Mouse (Mus musculus) retina, postnatal 7 days (tissue): ENCODE results near the gene Aldh1b1.

Experiments used
- DNase-seq: peaks from one replicate; pipeline ENCODE4 v3.0.0-alpha.2; 2012; ENCODE audit warnings: low read depth, low spot score

The Aldh1b1 gene

DNA sequence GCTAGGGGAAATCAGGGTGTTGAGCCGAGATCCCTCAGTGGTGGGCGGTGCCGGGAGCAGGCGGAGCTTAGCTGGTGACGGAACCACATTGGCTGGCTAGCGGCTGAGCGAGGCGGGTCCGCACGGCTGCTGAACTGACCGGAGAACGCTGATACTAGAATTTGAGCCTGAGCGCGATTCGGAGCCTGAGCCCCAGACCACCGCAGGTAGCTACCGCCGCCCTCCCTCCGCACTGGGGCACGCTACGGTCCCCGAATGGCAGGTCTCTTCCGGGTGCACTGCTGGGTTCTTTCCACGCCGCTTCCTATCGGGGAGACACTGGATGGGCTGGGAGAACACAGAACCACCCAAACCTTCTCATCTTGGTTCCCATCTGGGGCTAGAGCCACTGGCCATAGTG lies at the start of gene Aldh1b1:
Gene Aldh1b1 (plus strand): TSS at position 59 of the 400 bp plus-strand sequence.
- no peak for DNase-seq

DNA sequence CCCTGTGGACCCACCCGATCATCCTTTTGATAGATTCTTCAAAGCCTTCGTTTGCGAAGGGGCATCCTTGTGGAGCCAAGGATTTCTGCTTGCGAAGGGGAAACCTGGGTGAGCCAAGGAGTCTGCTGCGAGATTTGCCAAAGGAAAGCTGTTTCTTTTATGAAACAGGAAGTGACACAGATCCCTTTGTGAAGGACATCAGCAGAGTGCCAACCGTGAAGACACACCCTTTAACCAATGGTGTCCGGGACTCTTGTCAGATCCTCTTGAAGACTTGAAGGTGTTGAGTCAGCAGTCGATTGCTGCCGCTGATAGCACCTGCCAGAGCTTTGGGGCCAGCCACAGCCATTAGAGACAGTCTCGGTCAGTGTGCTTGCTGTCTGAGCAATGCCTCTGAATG lies 49.4 kb upstream of the Aldh1b1 start:
- DNase-seq: no peak

DNA sequence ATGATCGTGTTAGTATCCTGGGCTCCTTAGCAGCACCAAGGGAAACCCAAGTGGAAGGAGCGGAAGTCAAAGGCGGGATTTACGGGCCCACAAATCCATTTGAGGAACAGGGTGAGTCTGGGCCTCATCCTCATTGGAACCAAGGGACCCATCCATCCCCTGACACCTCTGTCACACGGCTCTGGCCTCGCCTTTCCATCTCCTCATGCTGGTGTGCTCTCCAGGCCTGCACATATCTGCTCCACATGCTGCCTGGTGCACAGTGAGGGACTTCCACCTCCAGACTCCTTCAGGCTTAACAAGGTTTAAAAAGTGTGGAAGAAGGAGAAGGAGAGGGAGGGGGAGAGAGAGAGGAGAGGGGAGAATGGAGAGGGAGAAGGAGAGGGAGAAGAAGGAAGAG lies 48.3 kb upstream of the Aldh1b1 start:
- DNase-seq: no peak

DNA sequence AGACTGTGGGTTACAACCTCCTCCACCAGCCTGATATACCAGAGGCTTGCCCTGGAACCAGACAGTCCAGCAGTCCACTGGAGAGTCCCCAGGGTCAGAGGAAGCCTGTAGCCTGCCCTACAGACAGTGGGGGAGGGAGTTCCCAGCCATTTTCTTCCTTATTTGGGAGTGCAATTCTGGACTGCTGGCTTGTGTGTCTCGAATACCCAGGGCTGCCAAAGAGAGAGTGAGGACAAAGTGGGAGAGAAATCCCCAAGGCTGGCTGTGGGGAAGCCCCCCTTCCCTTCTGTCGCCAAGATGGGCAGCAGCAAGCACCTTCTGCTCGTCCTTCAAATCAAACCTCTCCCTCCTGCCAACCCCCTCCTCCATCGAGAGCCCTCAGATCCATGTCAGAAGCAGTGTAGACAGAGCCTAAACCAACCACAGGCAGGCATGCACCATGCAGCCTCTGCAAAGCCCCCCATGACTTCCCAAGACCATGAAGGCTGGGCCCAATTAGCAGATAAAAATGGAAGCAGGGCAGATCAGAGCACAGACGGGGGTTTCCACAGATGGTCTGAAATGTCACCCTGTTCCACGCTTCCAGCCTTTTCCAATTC lies 45.5 kb upstream of the Aldh1b1 start:
- no peak for DNase-seq

DNA sequence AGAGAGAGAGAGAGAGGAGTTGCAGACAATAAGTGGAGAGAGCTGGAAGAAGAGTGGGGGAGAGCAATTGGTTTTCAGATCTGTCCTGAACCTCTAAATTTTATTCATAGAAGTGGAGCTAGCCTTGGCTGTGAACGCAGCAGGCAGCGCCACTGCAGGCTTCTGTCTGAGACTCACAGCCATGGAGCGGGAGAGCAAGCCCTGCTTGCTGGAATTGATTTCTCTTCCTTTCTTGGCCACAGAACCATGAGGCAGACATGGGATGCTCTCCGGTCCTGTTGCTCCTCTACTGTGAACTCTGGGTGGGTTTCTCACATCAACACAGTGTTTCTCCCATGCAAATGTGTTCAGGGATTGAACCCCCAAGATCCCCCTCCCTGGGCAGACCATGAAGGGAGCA lies 44.7 kb upstream of the Aldh1b1 start:
- DNase-seq: no peak

DNA sequence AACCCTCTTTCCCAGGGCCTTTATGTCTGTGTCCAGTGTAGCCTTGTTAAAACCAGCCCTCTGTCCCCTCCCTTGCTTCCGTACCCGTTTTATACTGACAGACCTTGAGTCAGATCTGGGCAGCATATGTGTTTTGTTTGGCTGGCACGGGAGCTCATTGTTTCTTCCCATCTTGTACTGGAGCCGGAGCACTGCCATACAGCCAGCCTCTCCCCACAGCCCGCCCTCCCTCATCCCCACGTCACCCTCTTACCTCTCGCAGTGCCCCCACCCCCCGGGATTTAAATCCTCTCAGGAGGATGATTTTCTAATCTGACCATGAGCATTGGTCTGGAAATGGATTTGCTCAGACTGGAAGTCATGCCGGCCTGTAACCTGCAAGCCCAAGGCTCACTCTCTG lies 43.7 kb upstream of the Aldh1b1 start:
- DNase-seq: peak; percentile 78

DNA sequence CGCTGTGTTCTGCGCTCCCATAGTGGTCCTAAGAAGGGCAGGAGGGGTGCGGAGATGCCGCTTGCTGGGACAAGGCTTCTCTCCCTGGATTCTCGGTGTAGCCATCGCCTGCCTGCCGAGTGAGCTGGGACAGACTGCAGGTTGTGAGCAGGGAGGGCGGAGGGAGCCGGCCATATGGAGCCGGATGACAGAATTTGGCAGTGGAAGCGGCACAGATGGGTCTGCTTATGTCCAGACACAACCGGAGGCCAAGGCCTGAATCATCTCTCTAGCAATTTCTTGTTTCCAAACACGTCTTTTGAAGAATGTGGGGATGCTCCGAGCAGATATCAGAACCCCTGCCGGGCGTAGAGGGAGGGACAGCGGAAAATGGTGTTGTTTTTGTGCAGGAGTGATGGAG lies 42.9 kb upstream of the Aldh1b1 start:
- DNase-seq: no peak

DNA sequence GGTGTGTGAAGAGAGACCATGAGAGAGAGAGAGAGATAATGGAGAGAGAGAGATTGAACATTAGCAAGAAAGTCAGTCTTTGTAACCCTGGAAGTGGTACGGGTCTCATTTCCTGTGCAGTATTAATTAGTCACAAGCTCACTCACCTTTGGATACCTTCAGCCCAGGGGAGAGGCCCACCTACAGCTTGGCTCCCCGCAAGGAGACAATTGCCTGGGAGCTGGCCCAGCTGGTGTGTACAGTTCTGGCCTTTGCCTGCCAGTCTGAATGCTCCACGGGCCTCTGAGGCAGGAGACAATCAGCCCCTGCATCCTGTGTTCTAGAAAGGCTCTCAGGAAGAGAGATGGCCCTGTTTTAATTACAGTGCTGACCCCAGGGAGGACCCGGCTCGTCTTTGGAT lies 40.9 kb upstream of the Aldh1b1 start:
- no peak for DNase-seq

DNA sequence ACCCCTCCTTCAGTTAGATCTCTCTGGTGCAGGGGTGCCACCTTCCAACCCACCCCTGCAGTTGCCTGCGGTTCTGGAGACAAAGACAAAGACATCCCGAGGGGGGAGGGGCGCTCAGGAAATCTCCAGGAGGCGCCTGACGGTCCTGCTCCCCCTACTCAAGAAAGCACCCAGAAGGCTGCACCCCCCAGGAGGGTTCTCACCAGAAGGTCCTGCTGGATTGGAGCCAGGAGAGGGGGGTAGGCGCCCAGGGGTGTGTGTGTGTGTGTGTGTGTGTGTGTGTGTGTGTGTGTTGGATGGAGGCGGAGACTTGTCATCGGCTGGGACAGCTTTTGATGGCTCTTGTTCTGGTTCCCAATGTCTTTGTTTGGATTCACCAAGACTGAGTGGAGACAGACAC lies 39.4 kb upstream of the Aldh1b1 start:
- no peak for DNase-seq

DNA sequence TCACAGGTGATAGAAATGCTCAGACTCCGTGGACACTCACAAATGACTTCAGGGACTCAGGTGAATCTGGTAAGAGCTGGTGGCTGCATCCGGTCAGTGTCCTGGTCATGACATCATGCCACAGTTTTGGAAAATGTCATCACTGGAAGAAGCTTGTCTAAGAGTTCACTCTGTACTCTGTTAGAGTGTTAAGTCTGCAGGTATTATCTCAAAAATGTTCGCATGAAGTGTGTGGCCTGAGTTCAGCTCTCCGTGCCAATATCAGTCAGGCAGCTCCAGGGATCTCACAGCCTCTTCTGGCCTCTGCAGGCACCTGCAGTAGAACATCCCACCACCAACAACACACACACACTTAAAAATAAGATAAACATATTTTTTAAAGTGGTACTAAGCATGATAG lies 36.2 kb upstream of the Aldh1b1 start:
- no peak for DNase-seq

DNA sequence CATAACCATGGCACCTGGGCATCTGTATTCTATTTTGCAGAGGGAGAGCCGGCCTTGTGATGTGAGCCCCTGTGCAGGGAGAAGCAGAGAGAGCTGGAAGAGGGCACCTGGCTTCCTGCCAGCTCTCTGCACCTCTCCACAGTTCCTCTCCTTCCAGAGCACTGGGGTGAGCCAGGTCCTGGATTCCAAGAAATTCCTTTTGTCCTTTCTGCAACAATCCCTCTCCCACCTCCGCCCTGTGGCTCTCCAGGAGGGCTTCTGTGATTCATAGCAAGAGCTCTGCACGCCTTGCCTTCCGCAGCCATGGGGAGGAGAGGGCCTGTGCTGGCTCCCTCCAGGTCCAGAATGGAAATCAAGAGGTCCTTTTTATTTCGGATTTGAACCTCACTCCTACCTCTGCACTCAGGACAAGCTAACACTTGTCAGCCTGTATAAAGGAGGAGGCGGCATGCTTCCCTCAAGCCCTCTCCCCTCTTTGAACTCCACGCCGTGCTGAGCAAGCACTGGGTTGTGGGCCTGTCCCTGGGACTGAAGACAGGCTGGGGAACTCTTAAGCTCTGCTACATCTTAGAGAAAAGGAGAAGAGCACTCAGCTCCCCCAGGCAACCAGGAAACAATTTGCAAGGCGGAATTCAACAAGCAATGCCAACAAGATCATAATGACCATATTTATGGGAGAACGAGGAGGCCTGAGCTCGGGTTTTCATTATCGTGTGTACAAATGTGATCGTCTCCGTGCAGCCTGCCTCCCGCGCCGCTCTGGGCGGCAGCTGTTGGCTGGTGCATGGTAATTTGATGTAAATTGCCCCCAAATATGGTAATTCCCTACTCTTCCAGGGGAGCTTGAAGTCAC lies 35.3 kb upstream of the Aldh1b1 start:
- no peak for DNase-seq

DNA sequence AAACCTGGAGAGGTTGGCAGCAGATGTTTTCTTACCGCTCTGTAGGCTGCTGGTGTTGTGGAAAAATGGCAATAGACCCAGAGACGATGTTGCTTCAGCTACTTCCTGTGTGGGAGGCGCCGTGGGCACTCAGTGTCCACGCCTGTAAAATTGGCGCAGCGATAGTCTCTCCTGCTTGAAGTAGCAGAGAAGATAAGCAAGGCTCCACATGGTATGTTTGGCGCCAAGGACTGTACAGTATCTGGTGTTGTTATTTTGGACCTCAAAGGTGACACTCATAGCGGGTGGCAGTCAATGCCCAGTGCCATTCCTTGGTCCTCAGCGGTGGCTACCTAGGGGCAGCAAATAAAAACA lies 34.7 kb upstream of the Aldh1b1 start:
- DNase-seq: no peak

DNA sequence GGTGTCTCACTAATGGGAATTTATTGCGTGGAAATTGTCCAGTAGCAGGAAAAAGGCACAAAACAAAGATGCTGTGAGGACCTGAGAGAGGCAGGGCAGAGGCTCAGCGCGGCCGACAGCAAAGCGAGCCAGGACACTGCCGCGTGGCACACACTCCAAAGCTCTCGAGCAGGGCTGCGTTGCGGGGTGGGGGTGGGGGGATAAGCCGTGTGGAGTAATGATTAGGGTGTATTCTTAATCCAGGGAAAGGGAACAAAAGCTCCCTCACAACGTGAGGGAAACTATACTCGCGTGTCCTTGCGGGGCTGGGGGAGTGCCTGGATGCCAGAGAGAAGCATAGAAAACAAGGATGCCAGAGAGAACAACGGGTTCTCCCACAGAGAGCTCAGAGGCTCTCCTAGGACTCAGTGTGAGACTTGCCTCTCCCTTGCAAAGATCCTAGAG lies 33.7 kb upstream of the Aldh1b1 start:
- no peak for DNase-seq

DNA sequence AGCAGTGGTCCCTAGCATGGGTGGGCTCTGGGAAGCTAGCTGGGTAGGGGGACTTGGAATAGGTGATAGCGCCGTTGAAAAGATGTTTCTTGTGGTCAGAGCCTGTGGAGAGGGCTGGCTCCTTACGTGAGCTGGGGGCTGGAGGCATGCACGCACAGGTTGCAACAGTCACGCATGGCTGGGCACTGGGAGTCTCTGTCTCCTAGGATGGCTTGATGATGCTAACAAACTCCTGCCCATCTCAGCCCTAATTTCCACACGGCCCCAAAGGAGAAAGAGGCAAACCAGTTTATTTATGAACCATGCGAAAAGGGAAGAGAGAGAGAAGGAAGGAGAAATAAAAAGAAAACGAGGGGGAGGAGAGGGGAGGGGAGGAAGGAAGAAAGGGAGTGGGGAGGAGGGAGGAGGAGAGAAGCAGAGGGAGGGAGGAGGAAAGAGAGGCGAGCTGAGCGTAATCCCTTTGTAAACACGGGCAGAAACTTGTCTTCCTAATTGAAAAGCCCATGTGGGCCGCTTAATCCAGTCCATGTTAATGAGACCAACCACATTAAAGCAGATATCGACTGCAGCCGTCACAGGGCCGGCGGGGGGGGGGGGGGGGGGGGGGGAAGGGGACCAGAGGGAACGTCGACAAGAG lies 33.1 kb upstream of the Aldh1b1 start:
- DNase-seq: no peak

DNA sequence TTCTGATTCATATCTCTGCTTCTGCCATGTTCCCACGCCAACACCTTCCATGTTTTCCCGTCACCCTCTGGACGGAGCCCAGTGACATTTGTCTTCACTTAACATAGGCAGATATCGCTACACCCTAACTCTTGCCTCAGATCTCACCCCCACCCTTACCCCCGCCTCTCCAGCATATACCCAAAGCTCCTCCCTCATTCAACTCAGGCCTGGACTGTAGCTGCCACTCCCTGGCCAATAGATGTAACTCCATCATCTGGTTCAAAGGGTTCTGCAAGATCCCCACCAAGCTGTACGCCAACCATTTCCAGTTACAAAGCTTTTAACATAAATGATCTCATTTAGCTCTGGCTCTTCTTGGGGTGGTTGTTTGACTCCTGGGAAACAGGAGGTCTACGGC lies 32.0 kb upstream of the Aldh1b1 start:
- no peak for DNase-seq

DNA sequence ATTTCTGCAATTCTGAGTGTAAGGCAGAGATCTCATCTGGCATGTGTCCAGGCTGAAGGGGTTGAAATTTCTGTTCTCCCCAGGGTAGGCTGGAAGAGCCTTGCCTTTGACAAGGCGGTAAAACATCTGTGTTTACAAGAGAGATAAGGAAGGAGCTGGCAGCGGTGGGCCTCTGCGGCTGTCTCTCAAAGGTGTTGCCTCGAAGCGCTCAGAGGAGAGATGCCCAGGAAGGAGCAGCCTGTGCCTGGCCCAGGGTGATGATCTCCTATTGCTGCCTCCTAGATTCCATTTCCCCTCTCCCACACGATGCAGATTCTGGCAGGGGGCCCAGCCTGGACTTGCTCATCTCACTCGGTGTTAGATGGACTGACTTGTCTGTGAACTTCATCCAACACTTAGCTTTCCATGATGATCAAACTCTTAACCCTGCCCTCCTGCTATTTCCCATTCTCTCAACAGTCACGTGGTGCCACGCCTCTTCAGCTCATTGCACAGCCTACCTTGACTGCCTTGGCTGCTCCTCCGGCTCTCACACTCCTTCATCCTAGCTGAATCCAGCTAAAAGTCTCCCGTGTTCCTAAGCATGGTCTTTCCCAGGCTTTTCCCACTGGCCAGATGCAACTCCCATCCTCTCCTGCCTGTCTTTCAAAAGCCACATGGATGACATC lies 30.8 kb upstream of the Aldh1b1 start:
- no peak for DNase-seq

DNA sequence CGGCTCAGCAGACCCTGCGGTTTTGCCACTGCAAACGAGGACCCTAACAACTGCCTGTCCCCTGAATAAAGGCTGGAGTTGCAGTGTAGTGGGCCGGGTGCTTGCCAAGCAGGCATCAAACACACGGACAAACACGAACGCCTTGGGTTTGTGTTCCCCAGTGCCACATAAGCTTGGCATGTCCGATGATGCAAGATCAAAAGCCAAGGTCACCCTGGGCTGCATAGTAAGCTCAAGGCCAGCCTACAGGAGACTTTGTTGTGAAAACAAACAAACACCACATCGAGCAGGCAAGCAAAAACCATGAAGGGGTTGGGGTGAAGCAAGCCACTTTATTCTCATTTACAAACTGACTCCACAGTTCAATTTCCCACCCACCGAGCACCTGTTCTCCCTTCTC lies 29.7 kb upstream of the Aldh1b1 start:
- DNase-seq: no peak

DNA sequence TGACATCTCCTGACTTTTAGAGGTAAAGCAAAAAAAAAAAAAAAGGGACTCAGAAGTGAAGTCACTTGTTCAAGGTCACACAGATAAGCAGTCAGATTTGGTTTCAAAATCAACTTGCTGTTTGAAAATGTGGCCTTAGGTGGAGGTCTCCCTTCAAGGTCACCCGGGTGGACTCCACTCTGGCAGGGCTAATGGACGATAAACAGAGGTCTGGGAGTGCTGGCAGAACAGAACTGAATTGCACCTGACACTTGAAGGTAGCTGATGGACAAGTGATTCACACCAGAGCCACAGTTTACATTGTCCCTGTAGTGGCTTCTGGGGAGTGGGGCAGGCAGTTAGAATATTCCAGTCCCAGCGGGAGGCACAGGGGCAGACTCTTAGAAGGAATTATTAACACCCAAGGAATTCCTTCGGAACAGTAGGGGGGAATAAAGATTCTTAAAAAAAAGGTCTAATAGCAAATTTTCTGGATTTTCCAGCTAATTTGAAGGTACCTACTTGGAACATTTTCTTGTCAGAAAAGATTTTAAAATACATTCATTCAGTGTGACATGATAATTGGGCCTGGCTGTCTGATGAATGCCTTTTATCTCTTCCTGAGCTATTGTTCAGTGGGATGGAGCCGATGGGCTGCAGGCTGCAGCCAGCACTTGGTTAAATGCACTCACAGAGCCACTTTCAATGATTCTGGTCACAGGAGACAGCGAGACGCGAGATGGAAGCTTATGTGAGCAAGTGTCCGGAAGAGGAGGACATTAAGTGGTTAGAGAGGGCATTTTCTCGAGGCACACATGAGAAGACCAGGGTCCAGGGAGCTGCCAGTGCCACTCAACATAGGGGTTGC lies 28.8 kb upstream of the Aldh1b1 start:
- no peak for DNase-seq

DNA sequence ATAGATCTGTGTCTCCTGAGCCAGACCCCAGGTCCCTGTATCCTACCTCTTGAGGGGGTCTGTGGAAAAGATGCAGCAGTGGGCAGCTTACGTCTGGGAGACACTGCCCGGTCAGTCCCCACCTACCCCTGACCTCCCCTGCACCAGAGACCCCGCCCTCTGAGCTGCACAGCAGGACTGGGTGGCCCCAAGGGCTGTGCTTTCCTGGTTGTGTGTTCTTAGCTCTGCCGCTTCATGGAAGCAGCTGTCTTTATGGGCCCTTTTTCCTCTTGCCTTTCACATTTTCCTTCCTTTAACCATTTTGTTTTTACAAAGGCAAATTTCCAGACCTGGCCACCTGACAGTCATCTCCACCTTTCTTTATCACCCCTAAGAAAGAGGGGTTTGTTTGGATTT lies 28.2 kb upstream of the Aldh1b1 start:
- DNase-seq: no peak

DNA sequence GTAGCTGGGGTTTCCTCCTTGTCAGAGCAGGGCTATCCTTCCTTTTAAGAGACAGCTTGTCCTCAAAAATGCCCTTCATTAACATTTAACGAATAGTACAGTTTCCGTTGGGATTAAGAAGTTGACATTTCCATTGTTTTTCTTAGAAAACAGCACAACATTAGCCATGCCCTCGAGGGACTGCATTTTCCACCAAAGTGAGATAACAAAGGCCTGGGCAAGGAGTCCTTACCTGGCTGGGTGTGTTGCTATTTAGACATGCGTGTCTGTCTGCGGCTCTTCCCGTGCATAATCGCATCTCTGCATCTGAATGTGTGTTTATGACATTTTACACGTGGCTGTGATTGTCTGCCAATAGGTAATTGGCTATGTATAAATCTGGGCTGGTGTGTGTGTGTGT lies 27.6 kb upstream of the Aldh1b1 start:
- no peak for DNase-seq

DNA sequence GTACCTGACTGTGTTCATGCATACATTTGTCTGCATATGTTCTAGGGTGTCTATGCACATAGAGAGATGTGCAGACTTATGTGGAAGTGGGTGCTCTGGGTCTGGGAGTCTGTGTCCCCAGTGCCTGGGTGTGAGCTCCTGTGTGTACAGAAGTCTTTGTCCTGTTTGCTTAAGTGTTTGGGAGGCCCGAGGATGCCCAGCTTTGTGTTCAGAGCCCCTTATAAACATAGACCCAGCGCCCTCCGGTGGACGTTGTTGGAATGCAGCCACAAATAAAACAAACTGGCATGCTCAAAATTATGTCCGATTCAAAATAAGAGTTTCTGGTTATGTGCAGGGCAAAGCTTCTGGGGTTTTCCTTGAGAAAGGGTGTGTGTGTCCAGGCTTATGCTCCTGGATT lies 27.2 kb upstream of the Aldh1b1 start:
- no peak for DNase-seq

DNA sequence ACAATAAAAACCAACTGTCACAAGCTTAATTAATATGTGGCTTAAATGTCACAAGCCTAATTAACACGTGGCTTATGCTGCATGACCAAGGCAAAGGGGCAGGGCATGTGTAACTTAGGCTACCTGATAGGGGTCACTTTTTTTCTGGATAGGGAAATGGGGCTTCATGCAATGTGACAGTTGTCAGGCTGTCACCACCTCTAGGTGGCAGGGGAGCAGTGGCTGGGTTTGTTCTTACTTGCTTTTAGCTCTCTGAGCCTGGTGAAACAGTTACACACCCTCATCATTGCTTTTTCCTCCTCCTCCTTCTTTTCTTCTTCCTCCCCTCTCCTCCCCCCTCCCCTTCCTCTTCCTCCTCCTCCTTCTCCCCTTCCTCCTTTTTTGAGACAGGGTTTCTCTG lies 15.2 kb upstream of the Aldh1b1 start:
- DNase-seq: no peak
